Mouse (Mus musculus) embryonic facial prominence, embryonic 12.5 days (tissue): ENCODE data around the gene Uba52. TPM values are rescaled to one million over a fixed set of nuclear protein-coding genes. Genes with fewer than 3 reads are reported as not detected.

Experiments used
- ATAC-seq: fragments of 200-750 bp; cut with Nextera tagmentation; 2 replicates; pipeline ENCODE4 v1.8.0; 2017; ENCODE audit not compliant: insufficient number of reproducible peaks, insufficient read depth, low FRiP score, low TSS enrichment
- H3K27ac ChIP-seq: fragments of 300-500 bp; sonication (generic); 2 replicates; pipeline ENCODE4 v1.5.1; 2016; ENCODE audit warnings: mild to moderate bottlenecking
- H3K27me3 ChIP-seq: fragments of 300-500 bp; sonication (generic); 2 replicates; pipeline ENCODE4 v1.6.1; 2016; ENCODE audit warnings: mild to moderate bottlenecking, moderate library complexity
- H3K36me3 ChIP-seq: fragments of 300-500 bp; sonication (generic); 2 replicates; pipeline ENCODE4 v1.6.1; 2016; ENCODE audit warnings: mild to moderate bottlenecking
- H3K4me1 ChIP-seq: fragments of 300-500 bp; sonication (generic); 2 replicates; pipeline ENCODE4 v1.6.1; 2016
- H3K4me2 ChIP-seq: fragments of 300-500 bp; sonication (generic); replicated peaks from 2 replicates; pipeline ENCODE4 v1.6.1; 2016; ENCODE audit warnings: mild to moderate bottlenecking, moderate library complexity
- H3K4me3 ChIP-seq: fragments of 300-500 bp; sonication (generic); 2 replicates; pipeline ENCODE4 v1.5.1; 2016; ENCODE audit warnings: mild to moderate bottlenecking
- H3K9ac ChIP-seq: fragments of 300-500 bp; sonication (generic); 2 replicates; pipeline ENCODE4 v1.6.1; 2016; ENCODE audit warnings: mild to moderate bottlenecking, moderate library complexity
- H3K9me3 ChIP-seq: fragments of 300-500 bp; sonication (generic); 2 replicates; pipeline ENCODE4 v1.6.1; 2016; ENCODE audit warnings: mild to moderate bottlenecking, moderate library complexity
- WGBS: fragments of 180-500 bp; shearing (Covaris S2); methylation state at CpG from one replicate; pipeline ENCODE4 v1.1.7; 2016; 5-methylcytosine and 5-hydroxymethylcytosine counted together
- polyA plus RNA-seq: library from polyadenylated mRNA; unstranded; fragments of >200 nt; fragmentation: Nextera tagmentation; extraction: Ambion mirVana; gene quantifications from 2 replicates; pipeline ENCODE4 v1.2.1, GENCODE M21; 2016

Gene Uba52
- polyA plus RNA-seq, 1 experiment from 2014 or later, result 863 TPM

GRCm38 (mm10) chr8:70501820-70502529 lies 8.6 kb downstream of the Uba52 start:
- H3K27ac ChIP-seq, result no peak overlapping the region
- H3K4me3 ChIP-seq, result no peak overlapping the region
- no peaks in the 10 kb centered on the region for H3K9me3 ChIP-seq
- H3K4me1 ChIP-seq, result peaks cover 63% of the 10 kb centered on the region
- WGBS, result 16% methylated on average over 23 of the region's 23 CpGs
- H3K9ac ChIP-seq, result no peak overlapping the region
- 0 out of 2 replicates have a peak, but pooled peaks cover 6% of the 10 kb centered on the region for H3K36me3 ChIP-seq
- no peak overlapping the region for H3K4me2 ChIP-seq
- no peak for ATAC-seq
- peaks cover 52% of the 10 kb centered on the region for H3K27me3 ChIP-seq

GRCm38 (mm10) chr8:70500386-70501301 lies 10.0 kb downstream of the Uba52 start:
- no peak for ATAC-seq
- Histone ChIP-seq H3K4me3 (peak overlapping the region; percentile 17; the same call in 1 of the 2 replicates), H3K36me3 (0 out of 2 replicates have a peak, but pooled peaks cover 4% of the 10 kb centered on the region), H3K9me3 (no peaks in the 10 kb centered on the region), H3K4me2 (peak overlapping the region; percentile 35; the same call in 1 of the 2 replicates), H3K9ac (no peak overlapping the region), H3K27ac (no peak overlapping the region), H3K27me3 (peaks cover 65% of the 10 kb centered on the region), H3K4me1 (peaks cover 63% of the 10 kb centered on the region)
- WGBS, result 11% methylated on average over 39 of the region's 39 CpGs

- H3K27me3 ChIP-seq, result peaks cover 91% of the 10 kb centered on the region
- peak overlapping the region; percentile 57 for H3K4me3 ChIP-seq
- no peaks in the 10 kb centered on the region for H3K36me3 ChIP-seq
- peak overlapping the region; percentile 86 for H3K4me2 ChIP-seq
- WGBS, result 9% methylated on average over 12 of the region's 12 CpGs
- peaks cover 72% of the 10 kb centered on the region for H3K4me1 ChIP-seq
- H3K9ac ChIP-seq, result peak overlapping the region; percentile 51
- H3K27ac ChIP-seq, result no peak overlapping the region
- ATAC-seq, result no peak
- H3K9me3 ChIP-seq, result no peaks in the 10 kb centered on the region
Measured at GRCm38 (mm10) chr8:70495771-70496062, 14.9 kb downstream of the Uba52 start.

- Histone ChIP-seq H3K27me3 (peaks cover 91% of the 10 kb centered on the region), H3K4me3 (peak overlapping the region; percentile 57), H3K4me1 (peaks cover 72% of the 10 kb centered on the region), H3K36me3 (no peaks in the 10 kb centered on the region), H3K4me2 (peak overlapping the region; percentile 86), H3K27ac (no peak overlapping the region), H3K9me3 (no peaks in the 10 kb centered on the region), H3K9ac (peak overlapping the region; percentile 51)
- no peak for ATAC-seq
- 3% methylated on average over 21 of the region's 21 CpGs for WGBS
Measured at GRCm38 (mm10) chr8:70495001-70495770, 15.4 kb downstream of the Uba52 start.

- Histone ChIP-seq H3K9ac (peak overlapping the region; percentile 73; the same call in 1 of the 2 replicates), H3K4me1 (peaks cover 72% of the 10 kb centered on the region), H3K4me2 (peak overlapping the region; percentile 86), H3K4me3 (peak overlapping the region; percentile 57), H3K27me3 (peaks cover 91% of the 10 kb centered on the region), H3K9me3 (no peaks in the 10 kb centered on the region), H3K27ac (0 out of 2 replicates have a peak overlapping the region, but pooled peaks have one; percentile 36), H3K36me3 (no peaks in the 10 kb centered on the region)
- 1% methylated on average over 28 of the region's 28 CpGs for WGBS
- ATAC-seq, result no peak
Measured at GRCm38 (mm10) chr8:70494416-70494945, 16.1 kb downstream of the Uba52 start.

- no peak for ATAC-seq
- Histone ChIP-seq H3K9me3 (no peaks in the 10 kb centered on the region), H3K27me3 (peaks cover 93% of the 10 kb centered on the region), H3K9ac (peak overlapping the region; percentile 73), H3K4me3 (peak overlapping the region; percentile 57), H3K4me1 (peaks cover 72% of the 10 kb centered on the region), H3K36me3 (no peaks in the 10 kb centered on the region), H3K27ac (peak overlapping the region; percentile 36; the same call in 1 of the 2 replicates), H3K4me2 (peak overlapping the region; percentile 86)
- WGBS, result 1% methylated on average over 47 of the region's 47 CpGs
Measured at GRCm38 (mm10) chr8:70493692-70494415, 16.7 kb downstream of the Uba52 start.

- H3K9ac ChIP-seq, result peak within 1 kb of the TSS; percentile 73
- H3K4me3 ChIP-seq, result peak within 1 kb of the TSS; percentile 57
- WGBS, result under 1% methylated on average over 65 of the region's 93 CpGs
- H3K27ac ChIP-seq, result peak within 1 kb of the TSS; percentile 50; the same call in 1 of the 2 replicates
- peaks cover 79% of the 10 kb centered on the region for H3K4me1 ChIP-seq
- no peaks in the 10 kb centered on the region for H3K36me3 ChIP-seq
- peaks cover 93% of the 10 kb centered on the region for H3K27me3 ChIP-seq
- H3K9me3 ChIP-seq, result no peaks in the 10 kb centered on the region
- H3K4me2 ChIP-seq, result peak within 1 kb of the TSS; percentile 86
- ATAC-seq, result no peak
Measured at GRCm38 (mm10) chr8:70492664-70493640, 17.6 kb downstream of the Uba52 start, which contains the start of gene Crlf1. TSS of gene Crlf1 (plus strand) at chr8:70493158.

GRCm38 (mm10) chr8:70490880-70491495 lies 19.6 kb downstream of the Uba52 start:
- ATAC-seq, result no peak
- H3K9me3 ChIP-seq, result no peaks in the 10 kb centered on the region
- H3K4me3 ChIP-seq, result 0 out of 2 replicates have a peak overlapping the region, but pooled peaks have one; percentile 10
- peak overlapping the region; percentile 86; the same call in 1 of the 2 replicates for H3K4me2 ChIP-seq
- peaks cover 91% of the 10 kb centered on the region for H3K4me1 ChIP-seq
- peak overlapping the region; percentile 63 for H3K27ac ChIP-seq
- peaks cover 96% of the 10 kb centered on the region for H3K27me3 ChIP-seq
- peak overlapping the region; percentile 28 for H3K9ac ChIP-seq
- 2% methylated on average over 20 of the region's 20 CpGs for WGBS
- no peaks in the 10 kb centered on the region for H3K36me3 ChIP-seq

- Histone ChIP-seq H3K4me3 (0 out of 2 replicates have a peak overlapping the region, but pooled peaks have one; percentile 10), H3K27me3 (peaks cover 96% of the 10 kb centered on the region), H3K4me1 (peaks cover 85% of the 10 kb centered on the region), H3K27ac (peak overlapping the region; percentile 63), H3K9ac (peak overlapping the region; percentile 20; the same call in 1 of the 2 replicates), H3K4me2 (peak overlapping the region; percentile 86; the same call in 1 of the 2 replicates), H3K9me3 (no peaks in the 10 kb centered on the region), H3K36me3 (no peaks in the 10 kb centered on the region)
- 10% methylated on average over 10 of the region's 10 CpGs for WGBS
- no peak for ATAC-seq
Measured at GRCm38 (mm10) chr8:70490061-70490879, 20.3 kb downstream of the Uba52 start.
